Mouse (Mus musculus): Measurements from ENCODE around the gene Ppp4r3a. TPM values are rescaled to one million over a fixed set of nuclear protein-coding genes. Genes with fewer than 3 reads are reported as not detected.

Gene Ppp4r3a
- total and polyA plus RNA-seq, 3 experiments: 43.2 to 68.6 (median 68.5) TPM

- no peak for TF ChIP-seq POLR2AphosphoS2 (IDR thresholded peaks at IDR 0.05; ENCODE audit: low read depth, low read length)
- no peak for TF ChIP-seq JUN (IDR thresholded peaks at IDR 0.05; ENCODE audit: insufficient read depth, low read depth, low read length)
- no peak for TF ChIP-seq ZKSCAN1 (IDR thresholded peaks at IDR 0.05; ENCODE audit: borderline replicate concordance, low read depth, low read length)
- no peak for TF ChIP-seq MAX (IDR thresholded peaks at IDR 0.05; ENCODE audit: low read length)
- 0 out of 2 replicates have a peak, but pooled peaks have one; percentile 11 for TF ChIP-seq CHD2 (IDR thresholded peaks at IDR 0.05; ENCODE audit: low read length)
- no peak for TF ChIP-seq NELFE (IDR thresholded peaks at IDR 0.05; ENCODE audit: low read depth, low read length)
- TF ChIP-seq PAX5 (IDR thresholded peaks at IDR 0.05; ENCODE audit: low read length): no peak
- TF ChIP-seq JUND (conservative IDR thresholded peaks at IDR 0.05; ENCODE audit: low read depth, low read length): no peak
- peak; percentile 72 for TF ChIP-seq BHLHE40 (IDR thresholded peaks at IDR 0.05; ENCODE audit: low read depth, low read length)
Measured at GRCm38 (mm10) chr12:101011017-101011416, 72.5 kb downstream of the Ppp4r3a start (continued).

GRCm38 (mm10) chr12:101010148-101010920 lies 73.2 kb downstream of the Ppp4r3a start:
- in situ Hi-C loops (cut with MboI; ENCODE audit: low pct_ligation_motif_present, low pct_unique_long_range_greater_than_20kb, low sequenced_read_pairs) (no loop called here), dilution Hi-C loops (cut with MboI; ENCODE audit: extremely low pct_ligation_motif_present, extremely low pct_unique_long_range_greater_than_20kb, low sequenced_read_pairs) (no loop called here)
- Histone ChIP-seq H3K36me3 (replicated peaks in 1 of 2; ENCODE audit: control insufficient read depth in 1 of 2, insufficient read depth in 1 of 2, low read length in 1 of 2) (peaks cover 0 to 26% of the 10 kb centered on the region in 2 experiments), H3K27me3 (replicated peaks) (no peaks in the 10 kb centered on the region), H3K4me1 (ENCODE audit: control insufficient read depth in 1 of 2, insufficient read depth in 2 of 2) (peaks cover 65 to 97% of the 10 kb centered on the region in 2 experiments), H3K79me2 (replicated peaks; ENCODE audit: control insufficient read depth, extremely low read depth, insufficient read depth, poor library complexity, severe bottlenecking) (peaks cover 66% of the 10 kb centered on the region), H3K9ac (ENCODE audit: insufficient read depth, low read depth) (0 out of 2 replicates have a peak overlapping the region, but pooled peaks have one; percentile 16), H3K27ac (ENCODE audit: insufficient read depth, low read depth) (peak overlapping the region; percentile 67), H3K4me2 (ENCODE audit: insufficient read depth, low read depth, poor library complexity, severe bottlenecking) (peak overlapping the region; percentile 26; the same call in 1 of the 2 replicates), H3K4me3 (replicated peaks in 1 of 3; ENCODE audit: low read depth in 2 of 3, low read length in 2 of 3, poor library complexity in 1 of 3) (no peak overlapping the region), H3K9me3 (replicated peaks; ENCODE audit: low read length) (no peaks in the 10 kb centered on the region)
- no peak for TF ChIP-seq RAD21 (IDR thresholded peaks at IDR 0.05; ENCODE audit: low read depth, low read length)
- no peak for DNase-seq (ENCODE audit: extremely low read depth)

- H3K27me3 ChIP-seq (replicated peaks): no peaks in the 10 kb centered on the region
- no peak for DNase-seq (ENCODE audit: extremely low read depth)
- no peak overlapping the region for H3K27ac ChIP-seq (ENCODE audit: insufficient read depth, low read depth)
- no peak overlapping the region for H3K4me2 ChIP-seq (ENCODE audit: insufficient read depth, low read depth, poor library complexity, severe bottlenecking)
- no peaks in the 10 kb centered on the region for H3K9me3 ChIP-seq (replicated peaks; ENCODE audit: low read length)
- dilution Hi-C loops (cut with MboI; ENCODE audit: extremely low pct_ligation_motif_present, extremely low pct_unique_long_range_greater_than_20kb, low sequenced_read_pairs): no loop called here
- peaks cover 68 to 98% of the 10 kb centered on the region in 2 experiments for H3K4me1 ChIP-seq (ENCODE audit: control insufficient read depth in 1 of 2, insufficient read depth in 2 of 2)
- in situ Hi-C loops (cut with MboI; ENCODE audit: low pct_ligation_motif_present, low pct_unique_long_range_greater_than_20kb, low sequenced_read_pairs): no loop called here
- no peak overlapping the region for H3K4me3 ChIP-seq (replicated peaks in 1 of 3; ENCODE audit: low read depth in 2 of 3, low read length in 2 of 3, poor library complexity in 1 of 3)
- H3K36me3 ChIP-seq (replicated peaks in 1 of 2; ENCODE audit: control insufficient read depth in 1 of 2, insufficient read depth in 1 of 2, low read length in 1 of 2): peaks cover 0 to 24% of the 10 kb centered on the region in 2 experiments
- no peak overlapping the region for H3K9ac ChIP-seq (ENCODE audit: insufficient read depth, low read depth)
- TF ChIP-seq SIN3A (IDR thresholded peaks at IDR 0.05; ENCODE audit: low read length) (no peak), HCFC1 (IDR thresholded peaks at IDR 0.05; ENCODE audit: low read depth, low read length) (no peak), POLR2AphosphoS2 (IDR thresholded peaks at IDR 0.05; ENCODE audit: low read depth, low read length) (no peak), MYC (IDR thresholded peaks at IDR 0.05; ENCODE audit: low read depth, low read length) (no peak), GABPA (IDR thresholded peaks at IDR 0.05; ENCODE audit: insufficient replicate concordance, low read depth, low read length) (no peak), EP300 (IDR thresholded peaks at IDR 0.05; ENCODE audit: low read length) (no peak), RCOR1 (conservative IDR thresholded peaks at IDR 0.05; ENCODE audit: low read depth, low read length) (no peak), E2F4 (IDR thresholded peaks at IDR 0.05; ENCODE audit: insufficient replicate concordance, low read depth, low read length) (no peak), ZNF384 (IDR thresholded peaks at IDR 0.05; ENCODE audit: low read depth, low read length) (no peak)
- peaks cover 63% of the 10 kb centered on the region for H3K79me2 ChIP-seq (replicated peaks; ENCODE audit: control insufficient read depth, extremely low read depth, insufficient read depth, poor library complexity, severe bottlenecking)
Measured at GRCm38 (mm10) chr12:101009225-101009624, 74.3 kb downstream of the Ppp4r3a start.
